Mouse (Mus musculus) kidney, adult 18-20 months (tissue): ENCODE measurements around the gene Zfp655.
A peak's percentile ranks its signal among the peaks of the same experiment; 100 is the strongest.
"Not testable (repeated sequence)": the region's sequence is repeated elsewhere in the genome, so short reads cannot be mapped to it uniquely, and the experiment has no call there.

Source experiments
- DNase-seq: peaks from one replicate; pipeline ENCODE4 v3.0.0; 2021

Zfp655 gene

DNA sequence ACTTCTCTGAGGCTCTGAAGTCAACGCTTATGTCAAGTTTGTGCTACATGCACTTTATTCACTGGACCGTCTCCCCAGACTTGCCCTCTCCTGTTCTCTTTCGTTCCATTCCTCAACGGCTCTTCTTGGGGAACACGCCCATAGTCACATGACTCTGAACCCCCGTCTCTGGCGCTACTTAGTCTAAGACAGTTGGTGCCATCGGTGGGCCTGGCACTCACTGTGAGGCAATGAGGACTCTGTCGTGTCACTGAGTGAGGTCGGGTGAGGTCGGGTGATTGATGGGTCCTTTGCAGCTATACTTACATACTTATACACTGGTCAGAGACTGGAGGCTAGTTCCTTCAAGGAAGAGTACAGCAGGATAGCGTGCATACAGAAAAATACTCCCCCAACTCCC, 8.1 kb upstream of the Zfp655 start:
- DNase-seq = no peak

DNA sequence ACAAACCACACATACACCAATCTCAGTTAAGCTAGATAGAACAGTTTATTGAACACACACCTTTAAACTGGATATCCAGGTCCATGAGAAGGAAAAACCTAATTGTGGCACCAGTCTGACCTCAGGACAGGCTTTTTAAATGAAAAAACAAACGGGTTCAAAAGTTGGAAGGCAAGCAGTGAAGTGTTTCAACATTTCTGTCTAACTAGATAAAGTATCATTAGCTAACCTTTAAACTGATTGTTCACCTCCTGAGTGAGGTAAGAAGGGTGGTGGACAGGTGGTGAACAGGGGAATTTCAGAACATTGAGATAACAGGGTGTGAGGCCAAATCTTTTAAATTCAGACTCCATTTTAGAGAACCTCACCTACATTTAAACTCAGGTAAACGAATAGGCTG, 5.1 kb upstream of the Zfp655 start:
- no peak for DNase-seq

DNA sequence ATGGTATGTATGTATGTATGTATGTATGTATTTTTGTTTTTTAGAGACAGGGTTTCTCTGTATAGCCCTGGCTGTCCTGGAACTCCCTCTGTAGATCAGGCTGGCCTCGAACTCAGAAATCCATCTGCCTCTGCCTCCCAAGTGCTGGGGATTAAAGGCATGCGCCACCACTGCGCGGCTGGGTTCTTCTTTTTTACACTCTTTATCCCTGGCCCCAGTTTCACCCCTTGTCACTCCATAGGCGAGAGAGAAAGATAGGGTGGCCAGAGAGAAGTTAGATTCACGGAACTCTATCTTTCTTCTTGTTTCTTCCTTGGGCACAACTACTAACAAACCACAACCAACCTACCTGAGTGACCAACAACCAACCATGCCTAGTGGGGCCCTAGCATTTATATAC, 2.2 kb upstream of the Zfp655 start:
- not testable (repeated sequence) for DNase-seq

DNA sequence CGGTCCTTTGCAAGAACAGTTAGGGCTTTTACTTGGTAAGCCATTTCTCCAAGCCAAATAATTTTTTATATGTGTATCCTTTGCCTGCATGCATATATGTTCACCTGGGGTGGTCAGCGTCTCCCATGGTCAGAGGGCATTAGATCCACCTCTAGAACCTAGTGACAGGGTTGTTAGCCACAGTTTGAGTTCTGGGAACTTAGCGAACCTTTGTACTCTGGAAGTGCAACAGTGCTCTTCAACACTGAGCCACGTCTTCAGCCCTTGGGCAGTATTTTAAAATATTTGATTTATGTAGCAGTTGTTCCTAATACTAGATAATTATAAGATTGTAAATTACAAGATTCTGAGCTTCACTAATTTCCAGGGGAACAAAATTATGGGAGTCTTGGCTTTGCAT, 874 bp upstream of the Zfp655 start:
- DNase-seq = peak; percentile 23

GRCm38 (mm10) chr5:145231893-145232411, 437 bp downstream of the Zfp655 start:
- no peak for DNase-seq

DNA sequence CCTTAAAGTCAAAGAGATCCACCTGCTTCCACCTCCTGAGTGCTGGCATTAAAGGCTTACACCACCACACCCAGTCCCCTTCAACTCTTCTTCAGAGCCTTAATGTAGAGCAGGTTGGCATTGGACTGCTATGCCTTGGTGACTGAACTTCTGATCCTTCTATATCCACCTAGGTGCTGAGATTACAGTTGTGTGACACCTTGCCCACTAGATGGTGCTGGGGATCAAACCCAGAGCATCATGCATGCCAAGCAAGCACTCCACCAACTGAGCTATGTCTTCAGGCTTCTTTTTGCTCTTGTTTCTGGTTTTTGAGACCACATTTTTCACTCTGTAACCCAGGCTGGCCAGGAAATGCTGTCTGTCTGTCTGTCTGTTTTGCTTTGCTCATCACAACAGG, 3.1 kb downstream of the Zfp655 start:
- DNase-seq = peak; percentile 35

GRCm38 (mm10) chr5:145249520-145249919, 18.0 kb downstream of the Zfp655 start:
- no peak for DNase-seq

- DNase-seq = not testable (repeated sequence)
Measured at GRCm38 (mm10) chr5:145273568-145273967, 42.1 kb downstream of the Zfp655 start.

DNA sequence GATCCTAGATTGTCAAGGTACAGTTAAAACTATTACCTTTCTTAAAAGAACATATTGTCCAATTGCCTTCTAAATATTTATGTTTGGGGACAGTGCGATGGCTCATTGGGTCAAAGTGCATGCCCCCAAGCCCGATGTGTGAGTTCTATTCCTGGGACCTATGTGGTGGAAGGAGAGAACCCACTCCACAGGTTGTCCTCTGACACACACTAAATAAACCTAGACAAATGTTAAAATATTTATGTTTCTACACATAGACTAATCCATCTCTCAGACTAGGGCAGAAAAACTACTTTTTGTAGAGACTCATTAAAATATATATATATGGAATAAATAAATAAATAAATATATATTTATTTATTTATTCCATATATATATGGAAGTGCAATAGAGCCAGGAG, 48.4 kb downstream of the Zfp655 start:
- no peak for DNase-seq

DNA sequence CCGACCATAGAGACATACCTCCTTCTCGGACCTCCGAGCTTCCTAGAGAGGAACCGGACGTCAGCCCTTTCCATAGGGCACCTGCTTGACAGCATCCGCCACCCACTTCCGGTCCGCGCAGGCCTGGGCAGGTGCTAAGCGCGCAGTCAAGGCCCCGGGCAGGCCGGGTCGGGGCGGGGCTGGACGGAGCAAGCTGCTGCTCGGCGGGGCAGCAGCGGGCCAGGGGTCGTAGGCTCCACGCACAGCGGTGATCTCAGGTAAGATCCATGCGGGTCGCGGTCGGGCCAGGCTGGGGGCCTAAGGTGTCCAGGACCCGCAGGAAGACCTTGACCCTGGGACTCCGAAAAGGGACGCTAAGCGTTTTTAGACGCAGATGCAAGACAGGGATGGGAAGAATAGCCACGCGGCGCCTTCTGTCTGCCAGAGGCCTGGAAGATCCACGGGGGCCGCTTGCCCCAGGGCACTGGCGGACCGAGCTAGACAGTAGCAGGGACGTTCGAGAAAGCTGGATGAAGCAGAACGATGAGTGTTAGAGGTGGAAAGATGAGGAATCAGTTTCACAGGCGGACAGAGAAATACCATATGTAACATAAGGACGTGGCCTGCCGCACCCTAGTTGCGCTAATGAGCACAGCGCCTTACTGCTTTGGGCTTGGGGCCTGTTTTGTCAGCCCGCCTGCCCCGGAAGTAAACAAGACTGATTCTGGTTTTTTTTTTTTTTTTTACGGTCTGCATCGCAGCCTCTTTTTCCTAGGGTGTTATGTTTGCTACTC, 49.0 kb downstream of the Zfp655 start, which contains the start of gene Zscan25:
TSS of gene Zscan25 (plus strand) at position 130 of the 773 bp plus-strand sequence.
- DNase-seq = peak; percentile 91

DNA sequence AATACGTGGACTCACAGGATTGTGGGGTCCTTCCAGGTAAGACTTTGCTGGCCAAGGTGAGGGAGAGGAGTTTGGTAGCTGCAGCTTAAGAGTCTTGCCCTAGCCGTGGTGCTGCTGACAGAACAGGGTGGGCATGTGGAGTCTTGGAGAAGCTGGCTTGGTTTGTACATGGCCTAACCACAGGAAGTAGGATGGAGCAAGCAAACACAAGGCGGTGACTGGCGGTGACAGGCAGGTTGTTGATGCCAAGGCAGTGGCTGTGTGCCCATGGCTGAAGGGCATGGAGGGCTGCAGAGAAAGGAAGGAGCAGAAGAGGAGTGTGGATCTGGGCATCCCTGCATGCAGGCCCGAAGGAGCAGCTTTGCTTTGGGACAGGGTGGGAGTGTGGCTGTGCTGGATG, 56.9 kb downstream of the Zfp655 start:
- no peak for DNase-seq

DNA sequence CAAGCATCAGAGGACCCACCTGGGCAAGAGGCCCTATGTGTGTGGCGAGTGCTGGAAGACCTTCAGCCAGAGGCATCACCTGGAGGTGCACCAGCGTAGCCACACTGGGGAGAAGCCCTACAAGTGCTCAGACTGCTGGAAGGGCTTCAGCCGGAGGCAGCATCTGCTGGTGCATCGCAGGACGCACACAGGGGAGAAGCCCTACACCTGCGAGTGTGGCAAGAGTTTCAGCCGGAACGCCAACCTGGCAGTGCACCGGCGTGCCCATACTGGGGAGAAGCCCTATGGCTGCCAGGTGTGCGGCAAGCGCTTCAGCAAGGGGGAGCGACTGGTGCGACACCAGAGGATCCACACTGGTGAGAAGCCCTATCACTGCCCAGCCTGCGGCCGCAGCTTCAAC, 59.2 kb downstream of the Zfp655 start:
- no peak for DNase-seq

- no peak for DNase-seq
Measured at GRCm38 (mm10) chr5:145292398-145292797, 60.9 kb downstream of the Zfp655 start.
